Mouse (Mus musculus) small intestine, adult 2 months (tissue): Measurements from ENCODE around the gene Anks1.

Experiments used
- CTCF ChIP-seq: fragments of 200-500 bp; IDR thresholded peaks from 2 replicates; pipeline ENCODE4 v1.5.1; 2012; ENCODE audit warnings: low read depth, mild to moderate bottlenecking, control low read depth, inconsistent platforms, low read length, moderate library complexity, mixed read lengths; ENCODE audit not compliant: insufficient replicate concordance, insufficient read length; ENCODE audit errors: extremely low read depth
- POLR2A ChIP-seq: fragments of 200-500 bp; IDR thresholded peaks from 2 replicates; pipeline ENCODE4 v1.6.1; 2012; ENCODE audit warnings: low read depth, mild to moderate bottlenecking, control low read depth, inconsistent platforms, low read length, moderate library complexity

DNA sequence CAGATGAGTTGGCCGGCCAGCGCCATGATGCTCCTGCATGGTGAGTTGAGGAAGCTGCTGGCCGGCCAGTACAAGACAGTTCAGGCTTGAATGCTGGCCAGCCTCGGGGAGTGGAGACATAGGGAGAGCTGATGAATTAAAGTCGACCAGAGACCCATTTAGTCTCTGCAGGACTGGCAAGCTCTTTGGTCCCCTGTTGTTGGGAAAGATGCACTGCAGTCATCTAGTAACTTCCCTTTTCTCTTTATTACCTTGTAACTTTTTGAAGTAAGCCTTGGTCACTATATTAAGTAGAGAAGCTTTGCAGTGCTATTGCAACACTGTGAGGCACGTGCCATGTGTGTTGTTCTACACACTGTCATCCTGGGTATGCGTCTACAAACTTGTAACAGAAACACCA lies 16.4 kb downstream of the Anks1 start:
- TF ChIP-seq POLR2A (no peak), CTCF (no peak)
